Mouse (Mus musculus): ENCODE measurements at regions not wholly inside any gene's neighbourhood (a gene's known extent, or its start where the extent isn't known, plus 50 kb on each side); places are given as distances from the start of the nearest gene placed in this dataset.

GRCm38 (mm10) chr3:38571224-38571623, 86.6 kb upstream of the Ankrd50 start:
- TF ChIP-seq CTCF (IDR thresholded peaks at IDR 0.05; ENCODE audit: extremely low read depth, insufficient read depth, insufficient read length, insufficient replicate concordance) (no peak), POLR2A (IDR thresholded peaks at IDR 0.05; ENCODE audit: low read depth, low read length) (no peak)

Data from spleen, adult 2 months (tissue).